Mouse (Mus musculus): ENCODE results near the gene Gsto2. TPM values are rescaled to one million over a fixed set of nuclear protein-coding genes. Genes with fewer than 3 reads are reported as not detected.
A peak's percentile ranks its signal among the peaks of the same experiment; 100 is the strongest.

Gsto2 gene
- total RNA-seq, 2 experiments from 2014 or later = 1.4 to 1.7 TPM

DNA sequence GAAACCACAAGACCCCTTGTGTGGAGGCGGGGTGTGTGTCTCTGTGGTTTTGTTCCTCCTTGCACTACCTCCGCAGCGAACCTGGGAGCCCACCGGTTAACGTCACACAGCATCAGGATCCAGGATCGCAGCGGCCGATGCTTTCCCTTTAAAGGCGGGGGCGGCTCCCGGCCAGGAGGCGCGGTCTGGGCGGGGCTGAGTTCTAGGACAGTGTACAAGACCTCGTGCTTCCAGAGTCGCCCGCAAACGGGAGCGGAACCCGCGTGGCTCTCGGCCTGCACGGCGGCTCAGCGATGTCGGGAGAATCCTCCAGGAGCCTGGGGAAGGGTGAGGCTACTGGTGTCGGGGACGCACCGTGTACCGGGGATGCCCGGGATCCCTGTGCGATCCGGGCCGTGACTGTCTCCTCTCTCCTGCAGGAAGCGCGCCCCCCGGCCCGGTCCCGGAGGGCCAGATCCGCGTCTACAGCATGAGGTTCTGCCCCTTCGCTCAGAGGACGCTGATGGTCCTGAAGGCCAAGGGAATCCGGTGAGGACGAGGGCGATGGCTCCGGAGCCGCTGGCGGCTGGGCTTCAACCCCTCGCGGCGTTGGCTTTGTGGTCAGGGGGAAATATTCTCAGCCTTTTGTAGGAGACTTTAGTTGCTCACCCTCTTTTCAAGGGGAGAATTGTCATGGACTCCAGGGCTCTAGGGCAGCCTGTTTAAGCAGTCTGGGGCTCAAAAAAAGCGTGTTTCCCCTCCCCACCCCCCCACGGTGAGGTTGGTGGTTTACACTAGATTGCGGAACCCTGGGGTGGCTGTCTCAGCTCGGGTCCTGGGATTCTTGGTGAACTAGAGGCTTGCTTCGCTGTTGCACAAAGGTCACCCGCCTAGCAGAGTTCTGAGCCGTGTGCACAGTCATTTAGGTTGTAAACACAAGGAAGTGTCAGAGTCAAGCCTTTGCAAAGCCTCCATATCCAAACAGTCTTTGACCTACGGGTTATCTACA lies 10.2 kb upstream of the Gsto2 start, which contains the start of gene Gsto1:
TSS of gene Gsto1 (plus strand) at position 175 of the 988 bp plus-strand sequence.
- DNase-seq (ENCODE audit: low spot score in 2 of 2) = peak; percentile 87

DNA sequence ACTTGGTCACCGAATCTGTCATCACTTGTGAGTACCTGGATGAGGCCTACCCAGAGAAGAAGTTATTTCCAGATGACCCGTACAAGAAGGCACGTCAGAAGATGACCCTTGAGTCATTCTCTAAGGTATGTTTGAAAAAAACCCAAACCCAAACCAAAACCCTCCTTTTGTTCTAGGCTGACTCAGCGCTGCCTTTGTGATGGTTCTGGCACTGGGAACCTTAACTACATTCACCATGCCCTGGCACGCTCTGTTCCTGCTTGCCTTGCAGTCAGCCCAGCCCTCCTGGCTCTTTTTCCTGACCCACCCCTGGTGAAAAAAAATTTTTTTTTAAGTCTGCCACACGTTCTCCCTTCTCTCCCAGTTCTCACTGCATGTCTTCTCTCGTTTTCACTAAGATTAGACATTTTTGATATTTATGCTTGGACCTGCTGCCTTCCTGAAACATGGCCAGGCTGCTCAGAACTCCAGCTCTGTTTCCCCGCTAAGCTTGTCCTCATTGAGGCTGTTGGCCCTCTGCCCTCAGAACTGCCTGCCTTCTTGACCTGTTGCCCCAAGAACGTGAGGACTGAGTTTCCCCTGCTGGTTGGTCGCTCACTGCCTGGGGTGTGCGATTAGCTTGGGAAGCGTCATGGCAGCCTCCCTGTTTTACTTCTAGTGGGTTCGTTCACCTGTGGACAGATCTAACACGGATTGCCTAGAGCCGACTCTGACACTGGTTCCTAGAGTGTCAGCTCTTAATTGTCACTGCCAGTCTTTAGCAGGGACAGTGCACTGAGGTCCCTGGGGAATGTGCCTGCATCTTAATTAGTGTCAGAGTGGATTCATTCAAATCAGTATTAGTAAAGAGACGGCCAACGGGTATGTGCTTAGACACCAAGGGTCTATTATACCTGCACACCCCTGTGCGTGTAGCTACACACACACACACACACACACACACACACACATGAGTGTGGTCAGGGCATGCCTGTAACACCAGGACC lies 7.1 kb upstream of the Gsto2 start:
- DNase-seq (ENCODE audit: low spot score in 2 of 2) = no peak
- intact Hi-C loops (cut with DNase I) = no loop called here

More for the DNA sequence above, 10.2 kb upstream of the Gsto2 start, which contains the start of gene Gsto1:
- intact Hi-C loops (cut with DNase I) = loop anchor here (1.0 kb wide), 1 partner anchor 10 kb away; the partner anchor contains the start of gene Gsto2

DNA sequence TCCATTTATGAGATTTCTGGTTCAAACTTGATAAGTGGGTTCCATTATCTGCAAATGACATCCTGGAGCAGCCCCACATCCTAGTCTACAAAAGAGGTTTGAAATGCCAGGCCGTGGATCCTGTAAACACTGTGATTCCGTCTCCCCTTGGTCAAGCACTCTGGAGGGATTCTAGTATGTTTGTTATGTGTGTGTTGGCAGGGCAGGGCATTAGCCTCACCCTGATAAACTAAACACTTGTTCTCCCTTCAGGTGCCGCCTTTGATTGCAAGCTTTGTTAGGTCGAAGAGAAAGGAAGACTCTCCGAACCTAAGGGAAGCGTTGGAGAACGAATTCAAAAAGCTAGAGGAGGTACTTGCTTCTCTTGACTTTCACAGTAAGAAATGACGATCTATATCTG lies 6.2 kb upstream of the Gsto2 start:
- no peak for DNase-seq (ENCODE audit: low spot score in 2 of 2)
- intact Hi-C loops (cut with DNase I) = no loop called here

DNA sequence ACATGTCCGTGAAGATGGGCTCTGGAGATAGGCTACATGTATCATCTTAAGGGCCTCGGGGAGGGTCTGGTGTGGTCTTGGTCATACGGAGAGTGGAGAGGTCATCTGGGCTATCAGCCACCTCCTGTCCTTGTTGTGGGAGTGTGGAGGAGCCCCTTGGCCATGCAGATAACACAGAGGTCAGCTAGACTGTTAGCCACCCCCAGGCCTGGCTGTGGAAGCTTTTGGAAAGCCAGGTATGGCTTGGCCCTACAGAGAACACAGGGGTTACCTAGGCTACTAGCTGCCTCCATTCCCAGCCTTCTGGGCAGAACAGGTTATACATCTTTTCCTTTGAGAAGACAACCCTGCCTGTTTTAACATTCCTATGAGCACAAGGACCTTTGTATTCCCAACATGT lies 2.8 kb upstream of the Gsto2 start:
- intact Hi-C loops (cut with DNase I) = no loop called here
- DNase-seq (ENCODE audit: low spot score in 2 of 2) = no peak

DNA sequence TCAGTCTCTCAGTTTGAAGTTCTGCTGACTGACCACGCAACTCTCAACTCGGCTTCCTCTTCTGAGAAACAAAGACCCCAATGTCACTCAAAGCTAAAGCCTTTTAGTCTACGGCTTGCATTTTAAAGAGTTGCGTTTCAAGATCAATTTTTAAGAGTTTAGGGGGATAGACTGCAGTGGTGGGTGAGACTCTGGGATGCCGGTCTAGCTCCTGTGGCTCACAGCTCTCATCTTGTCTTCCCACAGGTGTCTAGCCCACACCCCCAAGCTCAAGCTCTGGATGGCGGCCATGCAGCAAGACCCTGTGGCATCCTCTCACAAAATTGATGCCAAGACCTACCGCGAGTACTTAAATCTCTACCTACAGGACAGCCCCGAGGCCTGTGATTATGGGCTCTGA lies 1.3 kb upstream of the Gsto2 start:
- intact Hi-C loops (cut with DNase I) = no loop called here
- no peak for DNase-seq (ENCODE audit: low spot score in 2 of 2)

DNA sequence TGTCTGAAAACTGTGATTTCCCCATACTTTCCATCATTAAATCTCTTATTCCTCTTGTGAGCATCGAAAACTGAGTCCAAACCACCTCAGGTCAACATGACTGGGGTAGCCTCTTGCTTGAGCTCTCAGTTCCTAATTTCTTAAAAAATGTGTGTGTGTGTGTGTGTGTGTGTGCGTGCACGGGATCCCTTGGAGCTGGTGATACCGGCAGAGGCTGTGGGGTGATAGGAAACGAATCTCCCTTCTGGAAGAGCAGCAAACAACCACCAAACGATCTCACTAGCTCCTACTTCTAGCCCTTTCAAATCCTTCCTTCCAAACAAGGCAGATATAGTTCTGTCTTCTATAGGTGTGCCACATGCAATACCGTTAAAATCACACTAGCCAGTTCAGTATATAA lies 613 bp upstream of the Gsto2 start:
- intact Hi-C loops (cut with DNase I) = loop anchor here (1.0 kb wide), 1 partner anchor 9 kb away; no protein-coding TSS in a partner anchor
- DNase-seq (ENCODE audit: low spot score in 2 of 2) = no peak

DNA sequence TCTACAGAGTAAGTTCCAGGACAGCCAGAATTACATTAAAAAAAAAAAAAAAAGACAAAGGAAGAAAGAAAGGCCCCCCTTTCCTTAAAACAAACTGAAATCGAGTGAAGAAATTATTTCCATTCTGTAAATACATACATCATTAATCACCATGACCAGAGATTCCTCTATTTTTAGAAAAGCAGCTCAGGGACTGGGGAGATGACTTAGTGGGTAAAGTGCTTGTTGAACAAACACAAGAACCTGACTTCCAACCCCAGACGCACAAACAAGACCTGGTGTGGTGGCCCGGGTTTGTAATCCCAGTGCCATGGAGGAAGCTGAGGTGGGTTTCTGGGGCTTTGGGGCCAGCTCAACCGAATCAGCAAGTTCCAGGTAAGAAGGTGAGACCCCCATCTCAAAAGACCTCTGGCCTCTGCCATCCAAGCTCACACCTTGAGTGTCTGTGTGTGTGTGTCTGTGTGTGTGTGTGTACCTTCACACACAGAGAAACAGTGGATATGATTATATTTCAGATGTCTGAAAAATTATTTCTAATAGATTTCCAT lies 2.4 kb downstream of the Gsto2 start:
- intact Hi-C loops (cut with DNase I) = no loop called here
- DNase-seq (ENCODE audit: low spot score in 2 of 2) = no peak

DNA sequence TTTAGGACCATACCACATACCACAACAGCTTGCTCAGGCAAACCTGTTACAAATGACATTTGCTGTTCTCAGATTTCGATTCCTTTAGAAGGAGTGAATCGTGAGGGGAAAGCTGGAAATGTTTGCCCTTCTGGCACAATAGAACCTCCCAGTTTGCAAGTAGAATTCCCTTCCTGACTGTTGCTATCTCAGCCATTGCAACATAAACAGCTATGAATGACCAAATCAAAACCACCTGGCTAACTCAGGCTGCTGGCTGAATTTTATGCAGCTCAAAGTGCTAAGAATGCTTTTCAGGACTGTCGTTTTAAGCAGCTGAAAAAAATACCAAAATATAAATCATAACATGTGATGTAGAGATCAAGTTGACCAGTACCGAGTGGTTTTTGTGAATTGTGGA lies 3.6 kb downstream of the Gsto2 start:
- DNase-seq (ENCODE audit: low spot score in 2 of 2) = no peak
- intact Hi-C loops (cut with DNase I) = no loop called here

DNA sequence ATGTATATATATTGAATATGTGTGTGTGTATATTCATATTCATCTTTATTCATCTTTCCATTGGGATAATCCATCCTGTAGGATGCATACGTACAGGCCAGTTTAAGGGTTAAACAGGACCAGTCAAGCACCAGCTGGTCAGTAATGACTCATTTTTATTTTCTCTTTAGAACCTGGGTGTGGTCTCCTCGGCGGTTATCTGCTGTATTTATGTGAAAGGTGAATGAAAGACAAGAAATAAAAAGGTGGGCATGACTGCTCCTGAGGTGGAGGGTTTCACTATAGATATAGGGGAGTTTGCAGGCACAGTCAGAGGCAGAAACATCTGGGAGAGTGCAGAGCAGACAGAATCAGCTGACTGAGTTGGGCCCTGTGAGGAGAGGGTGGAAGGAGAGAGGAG lies 4.2 kb downstream of the Gsto2 start:
- intact Hi-C loops (cut with DNase I) = no loop called here
- DNase-seq (ENCODE audit: low spot score in 2 of 2) = no peak

DNA sequence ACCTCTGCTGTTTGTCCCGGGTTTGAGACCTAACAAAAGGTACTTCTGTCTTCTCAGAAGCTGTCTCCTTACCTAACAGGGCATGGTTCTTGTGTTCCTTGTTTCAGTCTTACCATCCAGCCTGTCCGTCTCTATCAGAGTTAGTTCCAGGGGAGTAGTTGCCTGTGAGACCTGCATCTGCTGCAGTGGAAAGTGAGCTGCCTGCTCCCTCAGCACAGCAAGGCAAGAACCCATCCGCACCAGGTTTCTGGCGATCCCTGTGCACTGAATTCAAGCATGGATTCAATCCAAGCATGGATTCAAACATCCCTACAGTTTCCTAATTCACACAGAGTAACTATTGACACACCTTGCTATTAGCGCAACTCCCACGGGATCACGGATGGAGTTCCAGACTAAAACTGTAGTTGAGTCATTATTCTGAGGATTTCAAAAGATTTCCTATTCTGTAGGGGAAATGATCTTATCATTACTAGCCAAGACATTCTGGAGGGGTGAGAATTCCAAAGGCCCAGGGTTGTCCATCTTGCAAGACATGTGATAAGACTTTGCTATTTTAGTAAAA lies 4.8 kb downstream of the Gsto2 start:
- intact Hi-C loops (cut with DNase I) = no loop called here
- DNase-seq (ENCODE audit: low spot score in 2 of 2) = no peak

DNA sequence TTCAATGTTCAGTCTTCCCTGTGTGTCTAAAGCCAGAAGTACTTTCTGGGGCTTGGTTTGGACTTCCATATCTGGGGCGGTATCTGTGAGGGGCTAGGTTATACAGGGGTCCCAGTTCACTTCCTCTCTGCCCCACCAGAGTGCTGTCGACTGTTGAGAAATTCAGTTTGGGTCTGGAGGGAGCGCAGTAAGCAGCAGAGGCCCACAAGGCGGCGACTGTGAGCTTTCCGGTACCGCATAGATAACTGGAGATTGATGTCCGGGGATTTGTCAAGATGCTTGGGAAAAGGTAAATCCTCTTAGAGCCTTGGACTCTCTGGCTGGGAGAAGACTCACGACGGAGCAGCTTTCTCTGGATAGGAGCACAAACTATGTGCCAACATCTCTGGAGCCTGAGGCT lies 6.2 kb downstream of the Gsto2 start:
- DNase-seq (ENCODE audit: low spot score in 2 of 2) = peak in 1 of 2 experiments; percentile 19
- intact Hi-C loops (cut with DNase I) = no loop called here

DNA sequence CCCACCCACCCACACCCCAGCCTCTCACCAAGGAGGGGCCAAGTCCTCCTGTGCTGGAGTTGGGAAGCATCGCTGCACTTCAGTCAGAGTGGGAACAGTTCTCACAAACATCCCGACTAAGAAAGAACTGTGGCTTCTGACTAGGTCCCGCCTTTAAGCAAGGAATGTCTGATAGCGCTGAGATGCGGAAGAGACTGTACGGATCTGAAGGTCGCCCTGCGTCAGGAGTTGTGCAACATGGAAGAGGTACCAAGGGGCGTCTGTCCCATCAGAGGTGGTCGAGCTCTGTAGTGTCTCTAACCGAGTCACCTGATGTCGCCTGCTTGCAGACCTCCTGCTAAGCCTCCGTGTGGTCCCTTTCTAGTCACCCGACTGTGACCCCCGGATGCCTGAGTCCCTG lies 10.9 kb downstream of the Gsto2 start:
- intact Hi-C loops (cut with DNase I) = no loop called here

DNA sequence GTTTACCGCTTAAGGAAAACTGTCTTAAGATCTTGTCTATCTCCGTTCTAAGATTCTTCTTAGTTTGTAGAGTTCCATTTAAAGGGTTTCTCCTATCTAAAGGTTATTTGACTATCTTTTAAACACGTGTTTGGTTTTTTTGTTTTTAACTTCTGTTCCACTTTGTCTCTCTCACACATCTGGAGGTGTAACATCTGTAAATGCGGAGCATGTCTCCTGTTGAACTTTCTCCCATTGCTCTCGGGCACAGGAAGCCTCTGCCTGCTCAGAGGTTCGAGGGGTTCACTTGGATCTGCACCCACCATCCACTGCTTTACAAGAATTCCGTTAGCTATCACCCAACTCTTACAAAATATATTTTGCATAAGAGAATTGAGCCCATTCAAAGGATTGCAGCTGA lies 16.2 kb downstream of the Gsto2 start:
- no peak for DNase-seq (ENCODE audit: low spot score in 2 of 2)
- intact Hi-C loops (cut with DNase I) = loop anchor here (5.0 kb wide), 1 partner anchor 36 kb away; the partner anchor contains the start of genes Cfap43 and Itprip

More for the DNA sequence above, 10.9 kb downstream of the Gsto2 start:
- DNase-seq (ENCODE audit: low spot score in 2 of 2) = no peak

DNA sequence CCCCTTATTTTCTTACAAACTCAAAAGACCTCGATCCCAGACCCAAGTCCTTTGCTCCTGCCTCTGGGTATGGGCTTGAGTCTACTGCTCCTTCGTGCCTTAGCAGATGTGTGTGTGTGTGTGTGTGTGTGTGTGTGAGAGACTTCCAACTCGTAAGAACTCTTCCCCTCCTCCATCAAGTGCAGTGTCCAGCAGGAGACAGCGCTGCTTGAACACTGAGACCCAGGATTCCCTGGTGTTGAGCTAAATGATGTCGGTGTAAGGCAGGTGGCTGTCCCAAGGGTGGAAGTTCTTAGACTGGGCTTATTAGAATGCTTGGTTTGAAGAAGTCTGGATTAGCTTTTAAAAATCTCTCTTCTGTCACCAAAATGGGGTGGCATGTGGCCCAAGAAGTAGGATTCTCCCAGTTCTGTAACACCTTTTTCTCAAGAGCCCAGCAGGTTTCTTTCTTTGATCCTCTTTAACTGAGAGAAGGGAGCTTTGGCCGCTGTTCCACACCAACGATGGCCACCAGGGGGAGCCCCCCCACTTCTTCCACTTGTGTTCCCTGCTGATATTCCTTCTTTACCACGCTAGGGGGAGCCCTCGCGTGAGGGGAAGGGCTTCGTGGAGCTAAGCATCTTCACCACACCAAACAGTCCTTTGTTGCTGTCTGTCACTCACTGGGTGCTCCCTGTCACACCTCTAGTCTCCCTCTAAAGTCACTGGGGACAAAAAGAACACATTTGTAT lies 17.0 kb downstream of the Gsto2 start:
- intact Hi-C loops (cut with DNase I) = loop anchor here (1.0 to 5.0 kb wide), 2 partner anchors 35 to 50 kb away; partner anchors contain the start of genes Cfap43 and Itprip

DNA sequence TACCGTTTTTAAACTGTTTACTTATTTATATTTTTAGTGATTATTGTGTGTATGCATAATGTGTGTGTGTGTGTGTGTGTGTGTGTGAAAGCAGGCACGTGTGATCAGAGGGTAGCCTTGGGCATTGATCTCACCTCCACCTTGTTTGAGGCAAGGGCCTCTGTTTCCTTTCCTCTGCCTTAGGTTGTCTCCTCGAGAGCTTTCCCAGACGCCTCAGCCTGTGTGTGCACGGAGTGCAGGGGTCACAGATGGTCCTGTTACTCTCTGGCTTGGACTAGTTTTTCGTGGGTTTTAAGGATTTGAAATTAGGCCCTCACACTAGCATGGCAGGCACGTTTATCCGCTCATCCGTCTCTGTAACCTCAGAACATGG lies 17.5 kb downstream of the Gsto2 start:
- DNase-seq (ENCODE audit: low spot score in 2 of 2) = no peak
- intact Hi-C loops (cut with DNase I) = loop anchor here (1.0 to 5.0 kb wide), 2 partner anchors 34 to 49 kb away; partner anchors contain the start of genes Cfap43 and Itprip

More for the DNA sequence above, 17.0 kb downstream of the Gsto2 start:
- DNase-seq (ENCODE audit: low spot score in 2 of 2) = peak; percentile 71 to 84

DNA sequence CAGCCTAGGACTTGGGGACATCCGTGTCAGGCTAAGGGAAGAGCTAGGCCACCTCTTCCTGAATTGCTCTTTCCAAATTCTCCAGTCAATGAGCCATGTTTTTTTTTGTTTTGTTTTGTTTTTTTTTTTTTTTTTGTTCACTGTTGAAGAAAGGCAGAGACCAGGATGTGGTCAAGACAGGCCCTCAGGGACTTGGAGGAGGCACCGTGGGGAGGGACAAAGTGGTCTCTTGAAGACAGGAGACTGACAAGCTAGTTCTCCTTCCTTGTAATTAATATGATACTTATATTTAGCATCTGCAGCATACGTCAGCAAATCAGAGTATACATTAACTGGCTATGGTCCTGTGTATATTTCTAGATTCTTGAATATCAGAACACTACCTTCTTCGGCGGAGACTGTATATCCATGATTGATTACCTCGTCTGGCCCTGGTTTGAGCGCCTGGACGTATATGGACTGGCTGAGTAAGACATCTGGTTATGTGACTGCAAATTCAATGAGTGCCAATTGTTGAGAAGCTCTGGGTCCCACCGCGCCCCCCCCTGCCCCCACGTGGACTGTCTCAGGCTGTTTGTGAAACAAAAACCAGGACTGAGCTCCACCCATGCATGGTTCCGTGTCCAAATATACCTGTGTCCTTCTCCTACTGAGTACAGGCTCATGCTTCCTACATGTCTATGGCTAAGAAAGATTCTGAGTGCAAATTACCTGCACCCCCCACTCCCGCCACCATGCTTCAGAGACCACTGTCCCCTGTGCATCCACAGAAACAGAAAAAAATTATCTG lies 19.2 kb downstream of the Gsto2 start:
- intact Hi-C loops (cut with DNase I) = loop anchor here (5.0 kb wide), 1 partner anchor 33 kb away; the partner anchor contains the start of genes Cfap43 and Itprip
- DNase-seq (ENCODE audit: low spot score in 2 of 2) = no peak

DNA sequence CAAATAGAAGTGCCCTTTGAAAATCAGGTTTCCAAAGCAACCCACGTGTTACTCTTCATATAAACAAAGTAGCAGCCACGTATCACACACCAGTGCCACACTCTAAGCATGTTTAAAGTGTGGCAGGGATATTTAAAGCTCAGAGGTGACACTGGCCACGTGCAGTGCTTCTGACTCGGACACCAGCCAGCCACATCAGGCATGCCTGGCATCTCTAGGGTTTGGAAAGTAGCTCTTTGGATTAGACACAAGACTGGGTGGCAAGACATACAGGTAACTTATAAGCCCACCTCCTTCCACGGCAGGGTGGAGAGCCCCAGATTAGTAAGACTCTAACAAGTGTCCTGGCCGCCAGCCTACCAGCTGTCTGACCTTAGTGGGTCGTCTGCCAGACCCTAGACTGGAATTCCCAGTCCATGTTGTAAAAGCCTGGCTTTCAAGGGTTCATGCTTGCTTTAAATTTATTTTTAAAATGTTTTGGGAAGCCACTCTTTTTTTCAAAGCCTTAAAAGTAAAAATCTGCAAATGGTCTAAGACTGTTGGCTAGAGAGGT lies 19.9 kb downstream of the Gsto2 start:
- no peak for DNase-seq (ENCODE audit: low spot score in 2 of 2)
- intact Hi-C loops (cut with DNase I) = no loop called here
